Mouse (Mus musculus): Measurements from ENCODE around the gene Ring1.

DNA sequence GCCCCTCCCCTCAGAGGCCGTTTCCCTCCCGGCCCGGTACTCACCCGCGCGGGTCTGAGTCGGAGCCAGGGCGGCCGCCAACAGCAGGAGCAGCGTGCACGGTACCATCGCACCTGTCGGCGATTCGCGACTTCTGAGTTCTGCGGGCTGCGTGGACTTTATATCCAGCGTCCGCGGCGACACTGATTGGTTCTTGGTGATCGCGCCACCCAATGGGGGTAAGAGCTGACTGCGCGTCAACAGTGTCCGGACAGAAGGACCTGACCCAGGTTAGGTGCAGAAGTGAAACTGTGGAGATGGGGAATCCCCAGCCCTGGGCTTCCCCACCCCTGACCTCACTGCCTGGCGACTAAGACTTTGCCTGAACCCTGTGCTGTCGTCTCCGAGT is 24.3 kb downstream of the Ring1 start, which contains the start of gene H2-K1:
- TF ChIP-seq CTCF (IDR thresholded peaks at IDR 0.05; ENCODE audit: low read depth) = no peak
- no peak for TF ChIP-seq EP300 (IDR thresholded peaks at IDR 0.05; ENCODE audit: low read depth)

Data from liver, embryonic 14.5 days (tissue).